Mouse (Mus musculus) mouse trophoblast stem cell (cell line): Measurements from ENCODE around the gene Nbea.

Experiments used
- in situ Hi-C, 2 experiments: fragments of 300-500 bp; cut with MseI, MboI; formaldehyde crosslinking; loops; 2 replicates in 1 of 2; 3 replicates in 1 of 2; pipeline ENCODE4 v1.15.1; 2025

Gene Nbea

DNA sequence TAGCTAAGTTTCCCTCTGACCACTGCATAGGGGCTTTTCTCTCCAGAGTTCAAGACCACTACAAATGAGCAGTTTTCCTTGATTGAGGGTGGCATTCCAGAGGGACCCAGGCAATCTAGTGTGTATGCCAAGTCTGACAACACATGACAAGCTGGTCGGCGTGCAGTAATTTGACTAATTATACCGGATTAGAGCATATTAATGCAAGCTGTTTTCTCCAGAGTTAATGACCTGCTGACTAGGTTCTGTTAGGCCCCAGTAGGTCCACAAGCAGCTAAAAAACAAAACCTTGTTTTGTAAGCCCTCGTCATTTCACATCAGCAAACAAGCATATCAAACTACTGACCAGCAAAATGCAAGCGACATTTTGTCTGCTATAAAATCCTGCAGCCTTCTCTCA, 432.1 kb downstream of the Nbea start:
- in situ Hi-C loops: no loop called here

DNA sequence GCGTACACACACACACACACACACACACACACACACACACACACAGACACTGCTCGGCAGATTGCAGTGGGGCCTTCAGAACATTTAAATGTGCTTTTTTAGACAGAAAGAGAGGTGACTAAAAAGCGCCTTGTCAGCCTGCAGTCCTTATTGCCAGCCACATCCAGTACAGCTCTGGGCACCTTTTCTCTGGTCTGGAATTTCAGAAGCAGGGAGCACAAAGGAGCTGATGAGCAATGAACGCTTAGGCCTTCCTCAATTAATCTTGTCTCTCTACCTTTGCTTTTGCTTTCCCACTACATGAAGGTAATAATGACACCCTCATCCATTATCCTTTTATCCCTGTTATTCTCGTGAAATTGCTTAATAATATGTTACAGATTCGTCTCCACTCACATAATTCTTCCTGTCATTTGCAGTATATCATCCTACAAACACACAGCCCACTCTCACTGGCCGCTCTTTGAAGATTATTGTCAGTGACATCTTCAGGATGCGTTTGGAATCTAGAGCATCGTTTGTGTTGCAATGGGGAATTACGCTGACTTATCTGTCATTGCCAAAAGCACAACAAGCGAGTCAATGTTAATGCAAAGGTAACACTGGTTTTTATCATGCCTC, 432.9 kb downstream of the Nbea start:
- in situ Hi-C loops: no loop called here

DNA sequence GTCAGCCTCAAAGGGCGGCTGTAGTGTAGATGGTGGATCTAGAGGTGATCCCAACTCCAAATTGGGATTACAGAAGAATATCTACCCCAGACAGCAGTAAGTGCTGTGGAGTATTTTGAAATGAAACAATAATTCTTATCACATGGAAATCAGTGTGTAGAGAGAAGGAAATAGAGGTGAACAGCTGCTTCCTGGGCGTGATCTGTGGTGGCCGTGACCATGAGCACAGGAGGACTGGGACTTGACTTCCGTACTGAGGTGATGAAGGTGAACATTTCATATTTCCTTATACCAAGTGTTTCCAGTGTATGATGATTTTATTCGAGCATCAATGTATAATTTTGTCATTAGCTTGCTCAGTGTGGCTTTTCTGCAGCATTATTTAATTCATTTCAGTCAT, 439.6 kb downstream of the Nbea start:
- in situ Hi-C loops: no loop called here

DNA sequence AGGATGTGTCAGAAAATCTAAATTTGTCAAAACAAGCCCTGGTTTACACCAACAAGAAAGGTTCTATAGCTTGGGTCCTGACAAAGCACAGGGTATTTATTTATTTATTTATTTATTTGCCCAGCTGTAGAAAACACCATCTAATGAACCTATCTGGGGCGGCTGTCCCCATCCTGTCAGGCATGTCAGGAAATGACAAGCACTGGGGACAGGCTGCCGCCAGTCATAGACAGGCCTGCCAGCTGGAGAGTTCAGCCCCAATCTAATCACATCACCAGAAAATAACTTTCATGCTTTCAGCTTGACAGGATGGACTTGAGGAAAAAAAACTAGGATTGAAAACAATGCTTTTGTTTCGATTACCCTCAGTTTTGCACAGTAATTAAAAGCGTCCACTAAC, 440.8 kb downstream of the Nbea start:
- in situ Hi-C loops: no loop called here

DNA sequence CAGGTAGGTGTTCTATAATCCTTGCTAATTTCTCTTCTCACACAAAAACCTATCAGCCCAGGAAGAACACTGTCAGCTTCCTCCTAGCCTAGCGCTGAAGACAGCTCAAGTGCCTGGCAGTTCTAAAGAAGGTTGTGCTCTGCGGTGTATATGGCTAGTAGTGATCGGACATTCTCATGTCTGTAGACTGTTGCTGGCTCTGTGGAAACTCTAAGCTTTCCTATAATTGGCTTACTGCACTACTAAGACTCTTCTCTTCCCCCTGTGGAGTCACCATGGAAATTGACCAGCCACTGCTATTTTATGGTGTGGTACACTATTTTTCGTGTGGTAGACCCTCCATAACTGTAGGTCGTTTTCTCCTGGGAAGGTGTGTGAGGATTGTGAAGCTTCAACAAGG, 441.3 kb downstream of the Nbea start:
- in situ Hi-C loops: no loop called here

DNA sequence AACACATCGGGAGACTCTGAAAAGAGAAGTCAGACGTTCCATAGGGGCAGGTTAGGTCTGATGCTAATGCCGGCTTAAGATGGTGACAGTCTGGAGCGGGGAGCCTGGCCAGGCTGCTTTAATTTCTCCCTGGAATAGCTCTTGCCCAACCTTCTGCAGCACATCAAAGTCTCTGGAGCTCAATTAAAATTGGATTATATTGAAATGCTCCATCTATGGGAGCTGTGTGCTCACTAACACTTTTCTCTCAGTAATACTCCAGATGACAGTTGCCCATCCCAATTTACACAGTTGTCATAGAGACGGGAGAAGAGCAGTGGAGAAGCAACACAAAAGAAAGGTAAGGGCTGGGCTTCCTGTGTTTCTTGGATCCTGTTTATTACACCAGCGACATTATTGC, 442.1 kb downstream of the Nbea start:
- in situ Hi-C loops: no loop called here

DNA sequence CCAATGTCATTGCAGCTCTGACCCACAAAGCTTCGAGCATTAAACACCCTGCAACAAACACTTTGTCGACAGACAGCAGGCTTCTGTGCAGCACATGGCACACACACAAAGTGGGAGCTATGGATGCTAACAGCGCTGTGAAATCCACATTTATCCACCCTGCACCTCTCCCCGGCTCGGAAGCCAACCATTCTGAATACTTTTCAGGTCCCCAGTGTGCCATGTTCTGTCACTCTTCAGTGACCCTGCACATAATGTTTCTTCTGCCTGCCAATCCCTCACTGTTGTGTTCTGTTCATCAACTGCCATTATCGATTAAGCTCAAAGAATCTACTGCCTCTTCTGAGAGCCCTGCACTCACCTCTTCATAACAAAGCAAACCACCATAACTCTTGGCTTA, 449.8 kb downstream of the Nbea start:
- in situ Hi-C loops: no loop called here

DNA sequence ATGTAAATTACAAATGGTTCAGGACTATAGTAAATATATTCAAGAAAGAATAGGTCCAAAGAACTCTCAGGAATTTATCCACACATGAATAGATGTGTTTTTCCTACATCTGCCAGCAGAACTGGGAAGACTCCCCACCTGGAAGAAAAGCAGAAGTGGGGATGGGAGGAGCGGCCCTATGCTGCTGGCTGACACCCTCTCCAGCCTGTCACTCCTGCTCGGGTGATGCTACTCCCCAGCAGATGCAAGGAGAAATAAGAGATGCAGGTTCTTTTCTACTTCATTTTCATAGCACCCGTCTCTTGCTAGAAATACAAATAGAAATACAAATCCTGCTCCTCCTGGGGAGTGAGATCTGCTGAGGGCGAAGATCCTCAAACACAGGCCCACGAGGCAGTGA, 453.0 kb downstream of the Nbea start:
- in situ Hi-C loops: no loop called here

DNA sequence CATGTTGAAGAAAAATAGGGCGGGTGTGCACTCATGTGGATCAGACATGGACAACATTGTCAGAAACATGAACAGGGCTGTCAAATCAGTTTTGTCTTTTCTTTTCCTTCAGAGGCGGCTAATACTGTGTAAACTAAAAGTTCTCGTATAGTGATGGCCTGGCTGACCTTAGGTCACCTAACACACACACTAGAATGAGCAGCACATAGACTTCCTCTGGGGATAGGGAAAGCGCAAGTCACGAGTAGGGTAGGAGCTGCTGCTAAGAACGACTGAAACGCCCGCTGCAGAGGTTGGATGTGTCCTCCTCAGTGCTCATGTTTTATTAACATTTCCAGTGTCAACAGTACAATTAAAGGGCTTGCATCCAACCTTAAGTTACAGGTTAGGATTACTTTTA, 453.4 kb downstream of the Nbea start:
- in situ Hi-C loops: no loop called here

DNA sequence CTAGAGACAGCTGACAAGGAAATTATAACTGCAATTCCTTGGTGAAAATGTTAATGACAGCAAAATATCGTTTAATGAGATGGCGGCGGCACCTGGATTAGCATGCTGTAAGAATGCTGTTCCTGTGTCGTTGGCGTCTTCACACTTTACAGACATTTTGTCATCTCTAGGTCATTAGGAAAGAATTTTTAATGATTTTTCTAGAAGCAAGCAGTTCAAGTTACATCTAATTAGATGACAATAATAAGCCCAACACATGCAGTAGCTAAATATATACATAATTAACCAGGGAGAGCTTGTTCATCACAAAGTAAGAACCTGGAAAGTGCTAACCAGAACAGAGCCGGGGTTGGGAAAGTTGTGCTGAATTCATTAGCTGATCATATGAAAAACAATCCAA, 469.2 kb downstream of the Nbea start:
- in situ Hi-C loops: no loop called here

DNA sequence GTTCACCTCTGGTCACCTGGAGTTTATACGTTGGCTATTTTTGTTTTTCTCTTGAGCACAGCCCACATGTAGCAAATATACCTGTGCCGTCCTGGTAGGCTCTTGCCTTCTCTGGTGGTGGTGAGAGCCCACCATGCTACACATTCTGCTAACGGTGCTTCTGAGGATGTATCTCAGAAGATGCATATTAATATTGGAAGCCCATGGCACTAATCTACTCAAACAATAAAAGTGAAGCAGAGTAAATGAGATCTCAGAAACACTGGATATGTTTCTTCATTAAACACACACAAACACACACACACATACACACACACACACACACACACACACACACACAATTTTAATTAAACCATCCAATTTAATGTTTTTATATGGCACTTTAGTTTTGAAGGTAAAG, 469.6 kb downstream of the Nbea start:
- in situ Hi-C loops: no loop called here

DNA sequence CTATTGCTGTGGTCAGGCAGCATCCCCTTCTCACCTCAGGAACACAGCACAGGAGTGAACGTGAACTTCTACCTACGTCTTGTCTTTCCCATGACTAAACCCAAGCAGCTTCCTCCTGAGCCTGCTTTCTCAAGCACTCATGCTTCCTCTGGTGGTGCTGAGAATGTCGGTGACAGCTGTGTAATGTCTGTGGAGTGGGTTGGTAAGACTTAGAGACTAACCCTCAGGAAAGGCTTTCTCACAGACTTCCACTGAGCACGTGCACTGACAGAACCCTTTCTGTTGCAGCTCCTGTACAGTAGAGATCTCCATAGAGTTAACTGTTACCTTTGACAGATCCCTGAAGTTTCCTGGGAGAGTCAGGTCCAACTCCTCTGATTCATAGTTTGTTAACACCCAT, 473.2 kb downstream of the Nbea start:
- in situ Hi-C loops: no loop called here

DNA sequence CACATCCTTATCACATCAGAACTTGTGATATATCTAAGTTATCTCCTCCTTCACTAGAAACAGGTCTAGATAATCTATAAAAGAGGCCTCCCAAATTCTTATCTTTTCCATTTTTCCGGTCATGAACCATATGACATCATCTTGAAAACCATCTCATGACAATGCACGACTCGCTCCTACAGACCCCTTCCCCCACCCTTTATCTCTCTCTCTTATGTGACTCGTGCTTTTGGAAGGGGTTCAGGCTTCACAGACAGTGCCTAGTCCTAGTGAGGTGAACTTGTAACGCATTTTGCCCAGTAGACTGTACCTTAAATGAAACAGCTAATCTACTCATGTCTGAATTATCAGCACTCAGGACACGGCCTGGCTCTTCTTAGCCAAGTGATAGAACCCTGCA, 481.9 kb downstream of the Nbea start:
- in situ Hi-C loops: no loop called here

DNA sequence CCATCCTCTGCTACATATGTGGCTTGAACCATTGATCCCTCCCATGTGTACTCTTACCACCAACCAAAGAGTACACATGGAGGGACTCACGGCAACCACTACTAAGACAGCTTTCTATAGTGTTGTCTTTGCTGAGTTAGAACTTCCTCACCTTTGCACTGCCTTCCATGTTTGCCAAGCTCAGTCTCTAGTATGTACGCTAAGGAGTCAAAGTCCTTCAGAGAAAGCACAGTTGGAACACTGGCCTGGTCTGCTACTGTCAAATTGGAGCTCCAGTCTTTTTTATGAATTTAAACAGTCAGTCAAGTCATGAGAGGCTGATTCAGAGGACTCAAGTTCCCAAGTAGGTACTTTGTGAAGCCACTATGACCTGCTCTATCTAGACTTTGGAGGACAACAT, 486.3 kb downstream of the Nbea start:
- in situ Hi-C loops: no loop called here

DNA sequence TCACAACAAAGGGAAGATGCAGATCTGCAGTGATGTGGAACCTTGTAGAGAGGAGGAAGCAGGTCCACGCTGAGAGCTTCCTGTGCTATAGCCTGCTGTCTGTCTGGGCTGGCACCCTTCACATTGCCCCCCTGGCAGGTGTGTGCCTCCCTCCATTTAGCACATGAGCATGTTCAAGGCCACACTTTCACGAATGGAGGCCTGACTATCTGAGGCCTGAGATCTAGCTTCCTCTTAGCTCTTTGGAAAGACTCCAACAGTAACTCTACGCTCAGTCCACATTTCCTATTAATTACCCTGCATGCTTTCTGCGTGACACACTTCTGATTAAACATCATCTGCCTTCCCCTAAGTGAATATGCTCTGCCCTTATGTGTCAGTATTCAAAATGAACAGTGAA, 490.4 kb downstream of the Nbea start:
- in situ Hi-C loops: no loop called here

DNA sequence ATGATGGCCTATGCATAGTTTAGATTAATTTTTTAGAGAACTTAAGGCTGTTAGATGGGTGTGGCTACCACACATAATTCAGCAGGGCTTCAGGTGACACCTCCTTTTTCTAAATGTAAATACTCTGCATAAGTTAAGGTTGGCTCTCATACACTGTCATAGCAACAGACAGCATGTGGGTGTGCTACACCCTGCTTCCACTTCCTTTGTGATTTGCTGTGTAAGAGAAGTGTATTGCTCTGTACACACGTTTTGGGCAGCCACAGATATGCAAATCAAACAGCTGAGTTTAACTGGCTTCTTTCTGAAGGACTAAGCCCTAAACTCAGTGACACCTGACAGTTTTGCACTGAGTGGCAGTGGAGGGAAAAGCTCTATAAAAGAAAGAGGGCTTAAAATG, 495.4 kb downstream of the Nbea start:
- in situ Hi-C loops: no loop called here

DNA sequence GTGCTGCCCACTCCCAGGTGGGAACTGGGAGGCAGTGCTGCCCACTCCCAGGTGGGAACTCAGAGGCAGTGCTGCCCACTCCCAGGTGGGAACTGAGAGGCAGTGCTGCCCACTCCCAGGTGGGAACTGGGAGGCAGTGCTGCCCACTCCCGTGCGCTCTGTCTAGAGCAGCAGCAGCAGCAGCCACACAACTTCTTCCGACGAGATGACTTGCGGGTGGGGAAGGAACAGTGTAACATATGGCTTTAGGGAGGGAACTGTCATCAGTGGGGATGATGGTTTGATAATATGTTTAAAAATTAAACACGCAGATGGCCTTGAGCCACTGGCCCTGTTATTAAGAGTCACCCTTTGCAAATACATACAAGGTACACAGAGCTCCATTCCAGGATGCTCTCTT, 496.5 kb downstream of the Nbea start:
- in situ Hi-C loops: no loop called here

DNA sequence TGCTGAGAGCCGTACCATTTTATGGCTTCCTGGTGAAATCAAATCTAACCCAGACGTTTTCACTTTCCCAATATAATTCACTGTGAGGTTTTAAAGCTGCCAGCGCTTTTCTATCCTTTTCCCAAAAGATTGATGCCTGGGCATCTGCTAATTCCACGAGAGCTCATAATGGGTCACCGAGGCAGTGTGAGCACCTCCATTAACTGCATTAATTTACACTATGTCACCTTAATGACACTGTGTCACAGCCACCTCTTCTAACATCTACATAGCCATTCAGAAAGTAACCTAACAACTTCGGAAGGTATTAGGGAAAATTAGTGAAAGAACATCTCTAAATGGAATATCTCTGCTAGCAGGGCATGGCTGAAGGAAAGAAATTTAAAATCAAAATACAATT, 497.9 kb downstream of the Nbea start:
- in situ Hi-C loops: no loop called here

DNA sequence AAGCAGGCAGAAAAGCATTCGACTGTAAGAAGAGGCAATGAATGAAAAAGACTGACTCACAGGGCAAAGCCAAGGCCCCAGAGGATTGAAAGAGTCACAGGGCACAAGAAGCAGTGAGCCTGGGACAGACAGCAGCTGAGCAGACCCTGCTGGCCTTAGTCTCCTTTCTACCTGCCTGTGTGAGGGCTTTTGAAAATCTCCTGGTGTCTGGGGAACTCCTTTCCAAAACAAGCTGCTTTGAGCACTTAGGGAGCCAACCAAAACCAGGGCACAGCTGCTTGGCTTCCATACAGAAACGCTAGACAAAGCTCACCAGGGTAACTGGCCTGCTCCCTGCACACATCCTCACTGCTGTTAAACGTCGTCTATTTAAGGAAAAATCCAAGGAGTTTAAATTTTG, 498.6 kb downstream of the Nbea start:
- in situ Hi-C loops: no loop called here

DNA sequence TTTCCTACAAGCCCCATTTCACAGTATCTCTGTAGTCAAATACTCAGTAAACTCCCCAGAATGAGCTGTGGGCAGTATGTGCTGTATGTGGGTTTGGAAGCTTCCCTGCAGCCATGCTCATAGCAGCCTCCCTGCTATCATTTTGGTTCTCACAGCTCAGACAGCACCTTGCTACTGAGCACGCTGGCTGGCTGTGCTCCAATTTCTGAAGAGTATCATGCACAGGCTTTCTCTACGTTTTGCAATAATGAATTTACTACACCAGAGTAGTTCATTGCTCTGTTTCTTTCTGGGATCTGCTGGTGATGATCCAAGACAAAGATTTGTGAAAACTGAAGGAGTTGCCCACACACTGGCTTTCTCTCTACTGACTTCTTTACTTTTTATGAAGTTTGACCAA, 505.8 kb downstream of the Nbea start:
- in situ Hi-C loops: no loop called here

DNA sequence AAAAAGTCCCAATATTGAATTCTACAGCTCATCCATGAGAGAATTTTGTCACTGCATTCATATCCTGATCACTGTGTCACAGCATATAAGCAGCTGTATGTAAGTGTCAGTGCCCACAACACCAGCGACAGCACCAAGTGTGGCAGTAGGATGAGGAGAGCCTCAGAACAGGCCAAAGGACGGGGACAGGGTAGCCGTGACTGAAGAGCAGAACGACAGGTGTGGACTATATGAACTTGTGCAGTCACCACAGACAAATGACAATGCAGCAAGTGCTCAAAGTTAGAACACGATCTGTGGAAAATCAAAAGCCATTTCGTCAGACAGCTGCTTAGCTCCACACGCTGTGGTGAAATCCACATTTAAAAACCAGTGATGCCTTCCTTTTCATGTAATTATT, 509.3 kb downstream of the Nbea start:
- in situ Hi-C loops: no loop called here

DNA sequence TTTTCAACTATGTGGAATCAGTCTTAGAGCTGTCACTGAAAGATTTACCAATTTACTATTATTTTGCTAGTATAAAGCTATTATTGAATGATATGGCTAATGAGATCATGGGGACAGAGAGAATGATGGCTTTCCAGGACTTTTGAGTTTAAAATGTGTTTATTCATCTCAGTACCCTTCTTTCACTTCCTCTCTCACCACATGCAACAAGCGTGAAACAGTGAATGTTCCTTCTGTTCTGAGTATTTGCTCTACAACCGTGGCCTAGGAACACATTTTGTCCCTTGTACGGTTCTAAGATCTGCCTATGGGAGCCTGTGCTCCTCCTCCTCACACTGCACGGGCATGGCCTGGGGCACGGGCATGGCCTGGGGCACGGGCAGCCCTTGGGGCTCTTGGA, 516.5 kb downstream of the Nbea start:
- in situ Hi-C loops: no loop called here

DNA sequence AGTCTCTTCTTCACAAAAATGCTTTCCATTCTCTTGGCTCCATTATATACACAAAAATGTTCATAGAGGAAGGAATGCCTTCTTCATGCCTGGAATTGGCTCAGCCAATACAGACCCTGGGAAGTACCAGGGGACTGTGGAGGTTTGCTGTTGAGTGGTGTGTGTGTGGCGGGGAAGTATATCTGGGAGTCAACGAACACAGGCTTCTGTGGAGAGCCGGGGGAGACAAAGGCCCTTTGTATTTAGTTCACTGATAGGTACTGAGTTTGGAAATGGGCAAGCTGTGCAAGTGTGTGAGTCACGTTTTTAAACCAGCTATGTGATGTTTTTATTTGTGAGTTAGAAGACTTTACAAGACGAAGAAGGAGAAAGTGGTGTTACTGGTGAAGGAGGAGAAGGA, 517.6 kb downstream of the Nbea start:
- in situ Hi-C loops: no loop called here

DNA sequence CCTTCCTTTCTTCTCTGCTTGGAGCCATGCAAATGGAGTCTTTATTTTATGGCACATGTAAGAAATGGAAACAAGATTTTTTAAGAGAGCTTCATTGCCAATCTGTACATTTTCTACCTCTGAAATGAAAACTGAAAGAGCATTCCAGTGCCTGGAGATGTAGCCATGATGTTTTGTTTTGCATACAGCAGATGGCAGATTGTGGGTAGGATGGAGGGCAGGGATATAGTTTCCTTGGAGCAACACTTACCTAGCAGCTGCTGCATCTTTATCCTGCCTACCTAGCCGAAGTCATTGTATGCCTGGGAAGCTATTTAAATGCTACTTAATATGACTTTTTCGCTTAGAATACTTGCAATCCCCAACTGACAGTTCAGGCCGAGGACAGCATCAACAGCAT, 518.8 kb downstream of the Nbea start:
- in situ Hi-C loops: no loop called here
